Mouse (Mus musculus) forebrain, embryonic 13.5 days (tissue): Measurements from ENCODE around the gene Sik3. TPM values are rescaled to one million over a fixed set of nuclear protein-coding genes. Genes with fewer than 3 reads are reported as not detected.

Experiments
- ATAC-seq: fragments of 200-750 bp; cut with Nextera tagmentation; 2 replicates; pipeline ENCODE4 v1.8.0; 2017
- H3K27ac ChIP-seq: fragments of 300-500 bp; sonication (generic); 2 replicates; pipeline ENCODE4 v1.5.1; 2015; ENCODE audit warnings: inconsistent platforms, mild to moderate bottlenecking, moderate library complexity
- H3K27me3 ChIP-seq: fragments of 300-500 bp; sonication (generic); 2 replicates; pipeline ENCODE4 v1.6.1; 2015; ENCODE audit warnings: mild to moderate bottlenecking, inconsistent platforms
- H3K36me3 ChIP-seq: fragments of 300-500 bp; sonication (generic); 2 replicates; pipeline ENCODE4 v1.6.1; 2015; ENCODE audit warnings: mild to moderate bottlenecking, inconsistent platforms; ENCODE audit not compliant: poor library complexity, severe bottlenecking
- H3K4me1 ChIP-seq: fragments of 300-500 bp; sonication (generic); 2 replicates; pipeline ENCODE4 v1.6.1; 2015; ENCODE audit warnings: inconsistent platforms
- H3K4me2 ChIP-seq: fragments of 300-500 bp; sonication (generic); 2 replicates; pipeline ENCODE4 v1.6.1; 2015; ENCODE audit warnings: inconsistent platforms, mild to moderate bottlenecking, moderate library complexity
- H3K4me3 ChIP-seq: fragments of 300-500 bp; sonication (generic); 2 replicates; pipeline ENCODE4 v1.5.1; 2015; ENCODE audit warnings: mild to moderate bottlenecking, inconsistent platforms
- H3K9ac ChIP-seq: fragments of 300-500 bp; sonication (generic); 2 replicates; pipeline ENCODE4 v1.6.1; 2015; ENCODE audit warnings: mild to moderate bottlenecking, inconsistent platforms
- H3K9me3 ChIP-seq: fragments of 300-500 bp; sonication (generic); replicated peaks from 2 replicates; pipeline ENCODE4 v1.6.1; 2016; ENCODE audit warnings: inconsistent platforms
- WGBS: fragments of 180-500 bp; shearing (Covaris S2); methylation state at CpG from one replicate; pipeline ENCODE4 v1.1.7; 2015; 5-methylcytosine and 5-hydroxymethylcytosine counted together
- polyA plus RNA-seq: library from polyadenylated mRNA; unstranded; fragments of >200 nt; fragmentation: Nextera tagmentation; extraction: Ambion mirVana; gene quantifications from 2 replicates; pipeline ENCODE4 v1.2.1, GENCODE M21; 2015

The Sik3 gene
- polyA plus RNA-seq, 1 experiment from 2014 or later, result 4.9 TPM

DNA sequence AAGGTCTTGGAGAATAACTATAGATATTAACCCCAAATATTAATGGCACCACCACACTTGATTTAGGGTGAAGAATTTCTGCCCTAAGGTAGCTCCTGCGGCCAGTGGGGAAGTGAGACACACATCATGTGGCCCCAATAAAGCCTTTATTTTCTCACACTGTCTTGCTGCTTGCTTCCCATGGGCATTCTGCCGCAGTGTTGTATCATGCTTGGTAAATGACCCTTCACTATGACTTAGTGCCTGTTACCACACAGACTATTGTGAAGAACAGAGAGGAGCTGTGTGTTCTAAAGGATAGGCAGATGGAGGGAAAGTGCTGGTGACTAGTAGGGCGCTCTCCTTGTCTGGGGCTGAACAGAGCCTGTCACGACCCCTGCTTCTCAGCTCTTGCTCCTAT lies 54.1 kb downstream of the Sik3 start:
- Histone ChIP-seq H3K27ac (no peak overlapping the region), H3K4me2 (no peak overlapping the region), H3K4me3 (no peak overlapping the region), H3K4me1 (peaks cover 28% of the 10 kb centered on the region), H3K9me3 (no peaks in the 10 kb centered on the region), H3K27me3 (no peaks in the 10 kb centered on the region), H3K9ac (no peak overlapping the region), H3K36me3 (no peaks in the 10 kb centered on the region)
- WGBS, result 89% methylated on average over 4 of the region's 4 CpGs
- no peak for ATAC-seq

DNA sequence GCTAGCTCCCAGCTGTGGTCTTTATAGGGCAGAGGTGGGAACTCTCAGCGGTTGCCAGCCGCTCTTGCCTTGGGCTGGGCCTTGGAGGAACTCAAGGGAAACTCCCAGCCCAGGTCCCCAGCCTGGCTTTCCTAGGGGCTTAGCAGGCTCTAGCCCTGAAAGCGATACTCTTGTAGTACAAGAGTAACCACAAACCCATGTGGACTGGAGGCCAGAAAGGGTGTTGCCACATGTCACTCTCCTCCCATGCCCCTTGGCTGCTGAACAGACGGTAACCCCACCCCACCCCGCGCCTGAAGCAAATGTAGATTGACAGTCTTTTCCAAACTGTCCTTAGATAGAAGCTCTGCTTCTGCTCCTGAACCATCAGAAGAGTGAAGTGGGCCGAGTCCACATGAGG lies 55.1 kb downstream of the Sik3 start:
- Histone ChIP-seq H3K4me3 (no peak overlapping the region), H3K9me3 (no peaks in the 10 kb centered on the region), H3K36me3 (no peaks in the 10 kb centered on the region), H3K4me1 (peaks cover 28% of the 10 kb centered on the region), H3K27me3 (no peaks in the 10 kb centered on the region), H3K4me2 (no peak overlapping the region), H3K9ac (no peak overlapping the region), H3K27ac (no peak overlapping the region)
- 84% methylated on average over 7 of the region's 7 CpGs for WGBS
- ATAC-seq, result no peak

DNA sequence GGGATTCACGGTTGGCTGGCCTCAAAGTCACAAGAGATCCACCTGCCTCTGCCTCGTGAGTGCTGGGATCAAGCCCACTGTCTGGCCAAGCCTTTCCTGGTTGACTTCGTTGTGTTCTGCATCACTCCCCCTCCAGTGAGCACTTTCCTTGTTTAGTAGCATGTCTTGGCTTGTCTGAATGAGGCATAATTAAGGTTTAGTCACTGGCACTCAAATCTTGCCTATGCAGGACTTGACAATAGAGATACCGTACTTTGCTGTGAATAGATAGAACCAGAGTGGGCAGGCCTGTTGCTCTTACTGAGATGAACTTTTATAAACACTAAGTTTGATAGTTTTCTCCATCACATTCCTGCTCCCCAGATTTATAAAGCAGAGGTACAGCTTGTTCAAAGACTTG lies 56.4 kb downstream of the Sik3 start:
- Histone ChIP-seq H3K27ac (no peak overlapping the region), H3K4me1 (peaks cover 28% of the 10 kb centered on the region), H3K27me3 (no peaks in the 10 kb centered on the region), H3K9ac (no peak overlapping the region), H3K4me2 (no peak overlapping the region), H3K9me3 (no peaks in the 10 kb centered on the region), H3K4me3 (no peak overlapping the region), H3K36me3 (no peaks in the 10 kb centered on the region)
- no peak for ATAC-seq
- WGBS, result 72% methylated on average over 4 of the region's 4 CpGs

DNA sequence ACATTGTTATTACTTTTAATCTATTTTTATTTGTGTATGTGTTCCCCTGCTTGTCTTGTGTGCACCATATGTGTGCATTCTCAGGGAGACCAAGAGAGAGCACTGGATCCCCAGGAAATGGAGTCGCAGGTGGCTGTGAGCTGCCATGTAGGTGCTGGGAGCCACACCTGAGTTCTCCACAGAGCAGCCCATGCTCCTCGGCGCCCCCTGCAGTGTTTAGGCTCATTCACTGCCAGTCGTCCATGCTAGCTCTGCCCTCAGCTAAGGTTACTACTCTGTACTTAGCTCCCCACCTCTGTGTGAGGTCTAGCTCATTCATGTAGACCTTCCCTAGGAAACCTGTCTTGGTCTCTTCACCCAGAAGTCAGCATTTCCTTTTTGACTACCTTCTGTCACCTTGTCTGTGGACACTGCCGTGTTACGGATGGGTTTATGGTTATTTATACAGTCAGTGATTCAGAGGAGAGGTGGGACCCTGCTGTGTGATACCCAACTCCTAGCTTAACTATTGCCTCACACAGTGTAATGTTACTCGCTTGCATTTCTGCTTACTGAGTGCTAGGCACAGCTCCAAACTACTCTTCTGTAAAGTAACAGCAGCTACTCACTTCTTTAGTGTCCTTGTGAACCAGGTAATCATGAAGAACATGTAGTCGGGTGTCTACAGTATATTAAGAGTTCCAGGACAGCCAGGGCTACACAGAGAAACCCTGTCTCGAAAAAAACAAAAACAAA lies 59.6 kb downstream of the Sik3 start:
- H3K9me3 ChIP-seq, result no peaks in the 10 kb centered on the region
- WGBS, result 71% methylated on average over 9 of the region's 9 CpGs
- H3K4me3 ChIP-seq, result no peak overlapping the region

DNA sequence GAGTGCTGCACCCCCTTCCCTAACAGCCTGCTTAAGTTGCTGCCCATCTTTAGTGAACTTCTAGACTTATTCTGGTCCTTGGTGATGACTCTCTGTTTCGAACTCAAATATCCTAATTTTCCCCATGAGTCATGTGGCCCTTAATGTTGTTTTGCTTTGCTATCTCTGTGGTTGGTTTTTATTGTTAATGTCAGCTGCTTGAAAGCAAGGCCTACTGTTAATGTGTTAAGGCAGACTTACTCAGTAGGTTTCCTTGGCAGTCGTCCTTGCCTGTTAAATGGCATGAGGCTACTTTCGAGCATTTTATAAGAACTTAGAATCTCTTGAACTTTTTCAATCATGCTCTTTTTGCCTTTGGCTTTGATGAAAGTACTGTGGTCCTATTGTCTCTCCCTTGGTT lies 60.8 kb downstream of the Sik3 start:
- H3K4me3 ChIP-seq, result no peak overlapping the region
- no peak overlapping the region for H3K4me2 ChIP-seq
- ATAC-seq, result no peak
- no peak overlapping the region for H3K9ac ChIP-seq
- H3K9me3 ChIP-seq, result no peaks in the 10 kb centered on the region
- 78% methylated on average over 3 of the region's 3 CpGs for WGBS
- H3K36me3 ChIP-seq, result no peaks in the 10 kb centered on the region
- H3K27me3 ChIP-seq, result no peaks in the 10 kb centered on the region
- peaks cover 28% of the 10 kb centered on the region for H3K4me1 ChIP-seq
- H3K27ac ChIP-seq, result no peak overlapping the region

More for the DNA sequence above, 59.6 kb downstream of the Sik3 start:
- no peak overlapping the region for H3K4me2 ChIP-seq
- H3K9ac ChIP-seq, result no peak overlapping the region
- no peaks in the 10 kb centered on the region for H3K27me3 ChIP-seq
- no peaks in the 10 kb centered on the region for H3K36me3 ChIP-seq
- H3K4me1 ChIP-seq, result peaks cover 28% of the 10 kb centered on the region
- no peak for ATAC-seq
- no peak overlapping the region for H3K27ac ChIP-seq

DNA sequence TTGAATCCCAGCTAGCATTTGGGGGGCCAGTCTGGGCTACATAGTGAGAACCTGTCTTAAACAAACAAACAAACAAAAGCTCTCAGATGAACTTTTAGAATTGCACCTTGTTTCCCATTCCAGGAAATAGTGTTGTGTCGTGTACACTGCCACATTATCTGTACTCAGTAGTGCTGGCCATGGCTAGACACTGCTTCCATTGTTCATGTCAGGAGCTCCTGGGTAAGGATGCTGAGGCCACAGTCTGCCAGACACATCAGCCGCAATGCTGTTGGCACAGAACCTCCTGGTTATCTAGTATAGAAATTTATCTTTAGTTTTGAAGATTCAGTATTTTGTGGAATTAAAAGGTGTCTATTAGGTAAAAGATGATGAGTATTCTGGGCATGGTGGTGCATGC lies 63.0 kb downstream of the Sik3 start:
- Histone ChIP-seq H3K9ac (no peak overlapping the region), H3K27me3 (no peaks in the 10 kb centered on the region), H3K36me3 (no peaks in the 10 kb centered on the region), H3K27ac (no peak overlapping the region), H3K4me1 (peaks cover 9% of the 10 kb centered on the region), H3K4me2 (no peak overlapping the region), H3K4me3 (no peak overlapping the region), H3K9me3 (no peaks in the 10 kb centered on the region)
- 76% methylated on average over 2 of the region's 2 CpGs for WGBS
- ATAC-seq, result no peak

DNA sequence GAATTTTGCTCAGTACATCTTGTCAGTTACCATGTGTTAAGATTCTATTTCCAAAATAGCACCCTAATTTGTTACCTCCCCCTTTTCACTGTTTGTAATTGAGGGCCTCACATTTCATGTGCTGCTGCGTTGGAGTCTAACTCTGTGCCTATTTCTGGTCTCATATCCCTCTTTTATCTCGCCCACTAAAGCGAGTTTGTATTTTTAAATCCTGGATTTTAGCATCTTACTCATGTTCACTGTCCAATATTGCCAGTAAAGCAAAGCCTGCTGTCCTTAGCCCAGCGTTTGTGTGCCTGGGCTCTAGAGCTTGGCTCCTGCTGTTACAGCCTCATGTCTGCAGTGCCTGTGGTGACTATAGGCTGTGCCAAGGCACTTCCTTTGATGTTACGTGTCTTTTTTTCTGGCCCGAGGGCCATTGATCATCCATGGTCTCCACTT lies 69.8 kb downstream of the Sik3 start:
- WGBS, result 71% methylated on average over 6 of the region's 6 CpGs
- no peaks in the 10 kb centered on the region for H3K27me3 ChIP-seq
- ATAC-seq, result no peak
- no peak overlapping the region for H3K4me3 ChIP-seq
- no peak overlapping the region for H3K27ac ChIP-seq
- peaks cover 19% of the 10 kb centered on the region for H3K4me1 ChIP-seq
- no peaks in the 10 kb centered on the region for H3K36me3 ChIP-seq
- no peak overlapping the region for H3K9ac ChIP-seq
- H3K4me2 ChIP-seq, result no peak overlapping the region
- H3K9me3 ChIP-seq, result no peaks in the 10 kb centered on the region

DNA sequence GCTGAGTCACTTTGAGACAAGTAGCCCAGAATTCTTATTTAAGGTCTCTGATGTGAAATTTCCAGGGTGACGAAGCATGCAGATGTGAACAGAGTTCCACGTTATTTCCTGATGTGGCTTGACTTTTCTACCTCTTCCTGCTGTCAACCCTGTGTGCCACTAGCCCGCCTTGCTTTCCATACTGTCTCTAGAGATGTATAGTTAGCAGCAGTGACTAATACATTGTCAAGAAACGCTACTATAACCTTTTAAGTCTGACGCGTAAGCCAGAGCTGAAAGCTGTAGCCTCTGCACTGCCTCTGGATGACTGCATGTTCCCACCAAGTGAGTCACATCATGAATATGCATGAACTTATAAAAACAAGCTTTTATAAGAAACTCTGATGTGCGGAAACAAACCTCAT lies 70.9 kb downstream of the Sik3 start:
- no peak overlapping the region for H3K4me3 ChIP-seq
- H3K4me1 ChIP-seq, result peaks cover 23% of the 10 kb centered on the region
- ATAC-seq, result no peak
- WGBS, result 62% methylated on average over 7 of the region's 7 CpGs
- H3K9me3 ChIP-seq, result no peaks in the 10 kb centered on the region
- H3K27ac ChIP-seq, result no peak overlapping the region
- no peaks in the 10 kb centered on the region for H3K36me3 ChIP-seq
- H3K9ac ChIP-seq, result no peak overlapping the region
- no peaks in the 10 kb centered on the region for H3K27me3 ChIP-seq
- H3K4me2 ChIP-seq, result no peak overlapping the region

DNA sequence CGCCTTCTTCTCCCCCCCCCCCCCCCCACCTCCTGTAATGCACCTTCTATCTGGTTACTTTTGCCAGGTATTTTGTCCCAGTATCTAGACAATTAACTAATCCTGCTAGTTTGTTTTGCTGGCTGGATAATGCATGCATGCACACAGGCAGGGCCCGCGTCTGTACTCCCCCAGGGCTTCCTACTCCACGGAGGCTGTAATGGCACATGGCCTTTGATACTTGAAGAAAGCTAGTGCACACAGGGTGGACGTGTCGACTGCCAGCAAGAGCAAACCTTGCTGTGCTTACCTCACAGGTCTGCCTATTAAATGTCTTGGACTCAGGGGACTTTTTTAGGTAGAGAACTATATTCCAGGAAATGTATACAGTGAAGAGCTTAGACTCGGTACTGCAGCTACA lies 73.3 kb downstream of the Sik3 start:
- Histone ChIP-seq H3K4me2 (no peak overlapping the region), H3K4me1 (peaks cover 23% of the 10 kb centered on the region), H3K27ac (no peak overlapping the region), H3K36me3 (no peaks in the 10 kb centered on the region), H3K9ac (no peak overlapping the region), H3K9me3 (no peaks in the 10 kb centered on the region), H3K27me3 (no peaks in the 10 kb centered on the region), H3K4me3 (no peak overlapping the region)
- WGBS, result 74% methylated on average over 7 of the region's 7 CpGs
- ATAC-seq, result no peak

DNA sequence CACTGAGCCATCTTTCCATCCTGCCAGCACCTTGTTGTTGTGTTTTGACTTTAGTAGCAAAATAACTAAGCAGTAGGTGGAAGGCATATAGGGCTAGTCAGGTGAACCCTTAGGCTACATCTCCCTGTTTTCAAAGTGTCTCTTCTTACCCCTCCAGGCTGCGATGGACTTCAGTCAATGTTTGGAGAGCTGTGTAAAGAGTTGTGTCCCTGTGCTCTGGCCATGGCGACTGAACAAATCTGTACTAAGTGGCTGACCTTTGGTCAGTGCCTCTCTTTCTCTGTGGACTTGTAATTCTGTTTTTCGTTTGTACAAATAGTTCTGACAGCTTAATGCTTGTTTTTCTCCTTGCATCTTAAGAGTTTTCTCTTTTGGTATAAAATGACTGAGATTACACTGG lies 74.2 kb downstream of the Sik3 start:
- H3K9me3 ChIP-seq, result no peaks in the 10 kb centered on the region
- no peak for ATAC-seq
- no peak overlapping the region for H3K4me2 ChIP-seq
- 79% methylated on average over 3 of the region's 3 CpGs for WGBS
- no peak overlapping the region for H3K27ac ChIP-seq
- no peaks in the 10 kb centered on the region for H3K27me3 ChIP-seq
- H3K4me3 ChIP-seq, result no peak overlapping the region
- no peak overlapping the region for H3K9ac ChIP-seq
- no peaks in the 10 kb centered on the region for H3K36me3 ChIP-seq
- peaks cover 23% of the 10 kb centered on the region for H3K4me1 ChIP-seq

DNA sequence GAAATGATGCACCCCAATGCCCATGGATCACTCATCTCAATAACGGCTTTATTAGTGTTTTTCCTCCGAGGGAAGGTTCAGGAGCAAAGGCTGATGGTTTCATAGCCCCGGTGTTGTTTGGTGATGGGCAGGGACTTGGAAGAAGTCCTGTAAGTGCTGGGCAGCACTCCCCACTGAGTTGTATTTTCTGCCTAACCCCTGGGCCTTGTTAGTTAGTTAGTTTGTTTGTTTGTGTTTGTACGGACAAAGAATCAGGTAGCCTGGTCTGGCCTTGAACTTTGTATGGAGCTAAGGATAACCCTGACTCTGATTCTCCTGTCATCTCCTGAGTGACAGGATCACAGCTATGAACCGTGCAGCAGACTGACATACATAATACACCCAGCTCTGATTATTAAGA lies 74.8 kb downstream of the Sik3 start:
- no peak for ATAC-seq

DNA sequence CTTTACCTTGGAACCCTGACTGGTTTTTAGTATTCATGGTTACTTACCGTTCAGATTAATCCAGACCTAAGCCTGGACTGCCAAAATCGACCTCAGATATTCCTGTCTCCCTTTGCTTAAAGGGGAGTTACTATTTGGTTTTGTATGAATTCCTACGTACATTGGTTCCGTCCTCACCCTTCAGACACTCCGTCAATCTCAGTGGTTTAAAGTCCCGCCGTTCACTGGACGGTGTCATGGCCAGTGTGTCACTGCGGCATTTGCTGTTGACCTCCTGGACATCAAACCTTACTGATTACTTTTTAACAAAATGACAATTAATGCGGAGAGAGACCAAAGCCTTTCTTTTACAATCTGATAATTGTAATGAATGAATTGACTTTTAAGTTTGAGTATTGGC lies 76.1 kb downstream of the Sik3 start:
- Histone ChIP-seq H3K9me3 (no peaks in the 10 kb centered on the region), H3K4me1 (peaks cover 6% of the 10 kb centered on the region; the same call in 1 of the 2 replicates), H3K9ac (no peak overlapping the region), H3K4me3 (no peak overlapping the region), H3K27ac (no peak overlapping the region), H3K36me3 (no peaks in the 10 kb centered on the region), H3K27me3 (no peaks in the 10 kb centered on the region), H3K4me2 (no peak overlapping the region)
- 87% methylated on average over 10 of the region's 10 CpGs for WGBS
- ATAC-seq, result no peak

More for the DNA sequence above, 74.8 kb downstream of the Sik3 start:
- no peak overlapping the region for H3K9ac ChIP-seq
- H3K4me1 ChIP-seq, result peaks cover 19% of the 10 kb centered on the region
- no peaks in the 10 kb centered on the region for H3K27me3 ChIP-seq
- H3K4me2 ChIP-seq, result no peak overlapping the region
- no peak overlapping the region for H3K4me3 ChIP-seq
- no peaks in the 10 kb centered on the region for H3K9me3 ChIP-seq
- H3K27ac ChIP-seq, result no peak overlapping the region
- WGBS, result 81% methylated on average over 5 of the region's 5 CpGs
- no peaks in the 10 kb centered on the region for H3K36me3 ChIP-seq

DNA sequence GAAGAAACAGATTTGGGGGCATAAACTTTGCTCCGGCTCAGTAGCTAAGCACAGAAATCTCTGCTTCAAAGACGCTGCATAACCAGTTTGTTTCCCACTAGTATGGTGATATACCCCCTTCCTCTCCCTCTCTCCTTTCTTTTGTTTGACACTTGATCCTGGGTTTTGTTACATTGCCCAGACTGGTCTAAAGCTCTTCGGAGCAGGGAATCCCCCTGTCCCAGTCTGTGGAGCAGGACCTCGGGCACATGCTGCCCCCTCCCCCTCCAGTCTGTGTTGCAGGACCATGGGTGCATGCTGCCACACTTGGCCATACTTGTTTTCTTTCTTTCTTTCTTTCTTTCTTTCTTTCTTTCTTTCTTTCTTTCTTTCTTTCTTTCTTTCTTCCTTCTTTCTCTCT lies 77.4 kb downstream of the Sik3 start:
- Histone ChIP-seq H3K9me3 (no peaks in the 10 kb centered on the region), H3K4me2 (no peak overlapping the region), H3K27me3 (no peaks in the 10 kb centered on the region), H3K4me3 (no peak overlapping the region), H3K4me1 (0 out of 2 replicates have a peak, but pooled peaks cover 4% of the 10 kb centered on the region), H3K27ac (no peak overlapping the region), H3K36me3 (no peaks in the 10 kb centered on the region), H3K9ac (no peak overlapping the region)
- 23% methylated on average over 4 of the region's 4 CpGs for WGBS
- ATAC-seq, result no peak
